Mouse (Mus musculus) megakaryocyte, embryonic 14.5 days (primary cell): ENCODE results near the gene Cyp2b19.

Experiments
- FLI1 ChIP-seq: IDR thresholded peaks from 2 replicates; pipeline ENCODE4 v1.6.1; 2012; ENCODE audit warnings: low read length, inconsistent platforms, mixed read lengths
- GATA1 ChIP-seq: IDR thresholded peaks from 3 replicates; pipeline ENCODE4 v1.6.1; 2012; ENCODE audit warnings: mixed read lengths, low read length, inconsistent platforms, borderline replicate concordance

GRCm38 (mm10) chr7:26775866-26776265 is 18.9 kb downstream of the Cyp2b19 start:
- TF ChIP-seq GATA1, result no peak
- TF ChIP-seq FLI1, result no peak
